Mouse (Mus musculus) fibroblast of lung, adult 2 months (primary cell): ENCODE data around the gene Ocel1.

ENCODE experiments used
- DNase-seq: peaks from one replicate; pipeline ENCODE4 v3.0.0-alpha.2; 2011; ENCODE audit warnings: low read depth

Ocel1 gene

GRCm38 (mm10) chr8:71403107-71403885 is 32.2 kb downstream of the Ocel1 start:
- DNase-seq, result no peak

- no peak for DNase-seq
These were observed 32.9 kb downstream of the Ocel1 start for GRCm38 (mm10) chr8:71404011-71404410.

- no peak for DNase-seq
These were observed 33.9 kb downstream of the Ocel1 start for GRCm38 (mm10) chr8:71404951-71405351.

GRCm38 (mm10) chr8:71405401-71406098 is 34.5 kb downstream of the Ocel1 start, which contains the start of gene Ankle1:
Ankle1 (plus strand) TSS chr8:71406010.
- DNase-seq, result peak; percentile 84

- DNase-seq, result peak; percentile 18
These were observed 35.3 kb downstream of the Ocel1 start for GRCm38 (mm10) chr8:71406099-71407015.

GRCm38 (mm10) chr8:71407441-71407840 is 36.3 kb downstream of the Ocel1 start:
- DNase-seq, result no peak

- no peak for DNase-seq
These were observed 37.1 kb downstream of the Ocel1 start for GRCm38 (mm10) chr8:71408231-71408630.

- no peak for DNase-seq
These were observed 40.6 kb downstream of the Ocel1 start for GRCm38 (mm10) chr8:71411535-71412273.

- no peak for DNase-seq
These were observed 51.0 kb downstream of the Ocel1 start for GRCm38 (mm10) chr8:71422121-71422520.
